Mouse (Mus musculus): ENCODE measurements around the gene Efcc1. TPM values are rescaled to one million over a fixed set of nuclear protein-coding genes. Genes with fewer than 3 reads are reported as not detected.

The Efcc1 gene
- polyA plus RNA-seq (2015; fragmentation: Nextera tagmentation; extraction: Ambion mirVana), result 1.4 and 1.5 TPM in 2 replicates

GRCm38 (mm10) chr6:87730591-87731462, at the start of gene Efcc1:
Efcc1 (plus strand) TSS chr6:87730869.
- Histone ChIP-seq H3K27ac (no peak within 1 kb of the TSS), H3K4me1 (peaks cover 46% of the 10 kb centered on the region), H3K27me3 (peaks cover 74% of the 10 kb centered on the region), H3K9ac (peak within 1 kb of the TSS; percentile 56), H3K9me3 (replicated peaks) (no peaks in the 10 kb centered on the region), H3K4me2 (peak within 1 kb of the TSS; percentile 98), H3K36me3 (no peaks in the 10 kb centered on the region), H3K4me3 (replicated peaks) (peak within 1 kb of the TSS; percentile 61)
- peak; percentile 78 for ATAC-seq (replicated peaks; ENCODE audit: low FRiP score)
- under 1% methylated on average over 88 of the region's 90 CpGs for WGBS

- Histone ChIP-seq H3K4me3 (replicated peaks) (no peak overlapping the region), H3K9ac (no peak overlapping the region), H3K4me2 (no peak overlapping the region), H3K27me3 (no peaks in the 10 kb centered on the region), H3K9me3 (replicated peaks) (peaks cover 4% of the 10 kb centered on the region; the same call in 1 of the 2 replicates), H3K27ac (no peak overlapping the region), H3K4me1 (0 out of 2 replicates have a peak, but pooled peaks cover 4% of the 10 kb centered on the region), H3K36me3 (no peaks in the 10 kb centered on the region)
- WGBS, result 70% methylated on average over 3 of the region's 3 CpGs
- no peak for ATAC-seq (replicated peaks; ENCODE audit: low FRiP score)
Observed at GRCm38 (mm10) chr6:87695947-87696346, 34.7 kb upstream of the Efcc1 start.

- H3K36me3 ChIP-seq, result no peaks in the 10 kb centered on the region
- H3K27me3 ChIP-seq, result no peaks in the 10 kb centered on the region
- peaks cover 4% of the 10 kb centered on the region; the same call in 1 of the 2 replicates for H3K9me3 ChIP-seq (replicated peaks)
- no peak overlapping the region for H3K4me2 ChIP-seq
- no peak overlapping the region for H3K4me3 ChIP-seq (replicated peaks)
- ATAC-seq (replicated peaks; ENCODE audit: low FRiP score), result no peak
- H3K4me1 ChIP-seq, result 0 out of 2 replicates have a peak, but pooled peaks cover 4% of the 10 kb centered on the region
- no peak overlapping the region for H3K9ac ChIP-seq
- H3K27ac ChIP-seq, result no peak overlapping the region
- WGBS, result 96% methylated on average over 4 of the region's 4 CpGs
Observed at GRCm38 (mm10) chr6:87696544-87696943, 34.1 kb upstream of the Efcc1 start.

- Histone ChIP-seq H3K4me3 (replicated peaks) (no peak overlapping the region), H3K9me3 (replicated peaks) (no peaks in the 10 kb centered on the region), H3K27ac (no peak overlapping the region), H3K9ac (no peak overlapping the region), H3K27me3 (no peaks in the 10 kb centered on the region), H3K4me1 (no peaks in the 10 kb centered on the region), H3K36me3 (no peaks in the 10 kb centered on the region), H3K4me2 (no peak overlapping the region)
- 44% methylated on average over 3 of the region's 3 CpGs for WGBS
- ATAC-seq (replicated peaks; ENCODE audit: low FRiP score), result no peak
Observed at GRCm38 (mm10) chr6:87706246-87706645, 24.4 kb upstream of the Efcc1 start.

- WGBS, result 90% methylated on average over 4 of the region's 4 CpGs
- no peak for ATAC-seq (replicated peaks; ENCODE audit: low FRiP score)
- no peaks in the 10 kb centered on the region for H3K4me1 ChIP-seq
- no peak overlapping the region for H3K4me2 ChIP-seq
- no peaks in the 10 kb centered on the region for H3K27me3 ChIP-seq
- H3K36me3 ChIP-seq, result no peaks in the 10 kb centered on the region
- H3K27ac ChIP-seq, result no peak overlapping the region
- H3K9me3 ChIP-seq (replicated peaks), result no peaks in the 10 kb centered on the region
- H3K9ac ChIP-seq, result no peak overlapping the region
- H3K4me3 ChIP-seq (replicated peaks), result no peak overlapping the region
Observed at GRCm38 (mm10) chr6:87712311-87712710, 18.4 kb upstream of the Efcc1 start.

- Histone ChIP-seq H3K4me1 (no peaks in the 10 kb centered on the region), H3K4me3 (replicated peaks) (no peak overlapping the region), H3K4me2 (no peak overlapping the region), H3K9ac (no peak overlapping the region), H3K9me3 (replicated peaks) (no peaks in the 10 kb centered on the region), H3K36me3 (no peaks in the 10 kb centered on the region), H3K27me3 (no peaks in the 10 kb centered on the region), H3K27ac (no peak overlapping the region)
- ATAC-seq (replicated peaks; ENCODE audit: low FRiP score), result no peak
- WGBS, result 82% methylated on average over 4 of the region's 4 CpGs
Observed at GRCm38 (mm10) chr6:87714091-87714490, 16.6 kb upstream of the Efcc1 start.

- no peaks in the 10 kb centered on the region for H3K9me3 ChIP-seq (replicated peaks)
- peaks cover 12% of the 10 kb centered on the region; the same call in 1 of the 2 replicates for H3K4me1 ChIP-seq
- WGBS, result 2% methylated on average over 13 of the region's 13 CpGs
- no peak overlapping the region for H3K9ac ChIP-seq
- no peak overlapping the region for H3K4me3 ChIP-seq (replicated peaks)
- no peaks in the 10 kb centered on the region for H3K36me3 ChIP-seq
- H3K27me3 ChIP-seq, result 0 out of 2 replicates have a peak, but pooled peaks cover 1% of the 10 kb centered on the region
- no peak overlapping the region for H3K27ac ChIP-seq
- peak; percentile 88 for ATAC-seq (replicated peaks; ENCODE audit: low FRiP score)
- H3K4me2 ChIP-seq, result 0 out of 2 replicates have a peak overlapping the region, but pooled peaks have one; percentile 7
Observed at GRCm38 (mm10) chr6:87722631-87723030, 8.0 kb upstream of the Efcc1 start.

- WGBS, result 84% methylated on average over 7 of the region's 7 CpGs
- H3K4me2 ChIP-seq, result no peak overlapping the region
- no peak overlapping the region for H3K27ac ChIP-seq
- ATAC-seq (replicated peaks; ENCODE audit: low FRiP score), result no peak
- H3K9ac ChIP-seq, result no peak overlapping the region
- H3K27me3 ChIP-seq, result peaks cover 24% of the 10 kb centered on the region
- no peak overlapping the region for H3K4me3 ChIP-seq (replicated peaks)
- no peaks in the 10 kb centered on the region for H3K36me3 ChIP-seq
- H3K4me1 ChIP-seq, result peaks cover 16% of the 10 kb centered on the region
- no peaks in the 10 kb centered on the region for H3K9me3 ChIP-seq (replicated peaks)
Observed at GRCm38 (mm10) chr6:87725267-87725912, 5.3 kb upstream of the Efcc1 start.

- Histone ChIP-seq H3K4me3 (replicated peaks) (no peak overlapping the region), H3K9ac (no peak overlapping the region), H3K4me2 (no peak overlapping the region), H3K4me1 (peaks cover 33% of the 10 kb centered on the region), H3K9me3 (replicated peaks) (no peaks in the 10 kb centered on the region), H3K36me3 (no peaks in the 10 kb centered on the region), H3K27ac (no peak overlapping the region), H3K27me3 (peaks cover 52% of the 10 kb centered on the region)
- WGBS, result 59% methylated on average over 3 of the region's 3 CpGs
- no peak for ATAC-seq (replicated peaks; ENCODE audit: low FRiP score)
Observed at GRCm38 (mm10) chr6:87728102-87728501, 2.6 kb upstream of the Efcc1 start.

GRCm38 (mm10) chr6:87730141-87730540, 528 bp upstream of the Efcc1 start:
- Histone ChIP-seq H3K27me3 (peaks cover 68% of the 10 kb centered on the region), H3K9ac (0 out of 2 replicates have a peak overlapping the region, but pooled peaks have one; percentile 56), H3K4me2 (peak overlapping the region; percentile 98), H3K4me1 (peaks cover 46% of the 10 kb centered on the region), H3K36me3 (no peaks in the 10 kb centered on the region), H3K27ac (no peak overlapping the region), H3K9me3 (replicated peaks) (no peaks in the 10 kb centered on the region), H3K4me3 (replicated peaks) (peak overlapping the region; percentile 61)
- 19% methylated on average over 13 of the region's 13 CpGs for WGBS
- no peak for ATAC-seq (replicated peaks; ENCODE audit: low FRiP score)

- peak overlapping the region; percentile 61 for H3K4me3 ChIP-seq (replicated peaks)
Observed at GRCm38 (mm10) chr6:87731463-87732095, 910 bp downstream of the Efcc1 start.

More at GRCm38 (mm10) chr6:87731463-87732095, 910 bp downstream of the Efcc1 start:
- no peaks in the 10 kb centered on the region for H3K9me3 ChIP-seq (replicated peaks)
- H3K4me1 ChIP-seq, result peaks cover 46% of the 10 kb centered on the region
- peak overlapping the region; percentile 98 for H3K4me2 ChIP-seq
- peak overlapping the region; percentile 56 for H3K9ac ChIP-seq
- WGBS, result 3% methylated on average over 19 of the region's 19 CpGs
- no peaks in the 10 kb centered on the region for H3K36me3 ChIP-seq
- no peak overlapping the region for H3K27ac ChIP-seq
- H3K27me3 ChIP-seq, result peaks cover 79% of the 10 kb centered on the region
- no peak for ATAC-seq (replicated peaks; ENCODE audit: low FRiP score)
